Mouse (Mus musculus) liver, embryonic 14 days (tissue): ENCODE data around the gene Gm3099. TPM values are rescaled to one million over a fixed set of nuclear protein-coding genes. Genes with fewer than 3 reads are reported as not detected.

Experiments used
- polyA plus RNA-seq: library from polyadenylated mRNA; depleted of rRNA; stranded (reverse); fragments of >200 nt; gene quantifications from 2 replicates; pipeline ENCODE4 v1.2.3, GENCODE M21; 2012; rRNA removed

Gene Gm3099
- not detected in 2 replicates for polyA plus RNA-seq

GRCm38 (mm10) chr14:3998094-3998493, at the start of gene Gm3099:
Gene Gm3099 (plus strand): TSS chr14:3998394.

DNA sequence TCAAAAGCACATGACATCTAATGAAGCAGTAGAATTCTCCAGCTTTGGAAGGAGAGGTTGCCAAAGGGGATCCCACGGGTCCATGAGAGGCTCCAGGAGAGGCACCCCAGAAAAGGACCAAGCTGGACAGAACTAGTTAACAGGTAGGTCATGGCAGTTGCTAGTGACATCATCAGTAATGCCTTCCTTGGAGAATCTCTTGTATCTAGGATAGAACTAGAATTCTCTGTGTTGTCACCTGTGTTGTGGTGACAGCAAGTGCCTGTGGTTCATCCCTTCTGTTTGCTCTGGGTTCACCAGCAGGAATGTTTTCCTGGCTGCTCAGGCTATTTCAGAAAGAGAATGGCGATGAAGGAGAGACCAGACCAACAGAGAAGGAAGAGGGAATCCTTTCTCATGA, 34.9 kb upstream of the Gm3099 start, which contains the start of gene Gm3095:
Gene Gm3095 (plus strand): TSS at position 301 of the 400 bp plus-strand sequence.

GRCm38 (mm10) chr14:4023641-4024040, 25.4 kb downstream of the Gm3099 start, which contains the start of gene Gm5796:
Gene Gm5796 (plus strand): TSS chr14:4023941.

Other genes with a start within 250 kb of the Gm3099 start
- 0.05 TPM in 1 of 2 replicates, not detected in the other for gene Gm3002, start 188.3 kb upstream of the Gm3099 start, polyA plus RNA-seq
- gene Gm3033, start 152.1 kb upstream of the Gm3099 start, polyA plus RNA-seq: not detected in 2 replicates
- gene Gm2916, start 114.2 kb upstream of the Gm3099 start, polyA plus RNA-seq: not detected in 2 replicates
- not detected in 2 replicates for gene Gm3029, start 66.6 kb upstream of the Gm3099 start, polyA plus RNA-seq
- not detected in 2 replicates for gene Gm3095, start 34.8 kb upstream of the Gm3099 start, polyA plus RNA-seq
- gene Gm5796, start 25.5 kb downstream of the Gm3099 start, polyA plus RNA-seq: 0.02 TPM in 1 of 2 replicates, not detected in the other
- not detected in 2 replicates for gene Gm3115, start 85.7 kb downstream of the Gm3099 start, polyA plus RNA-seq
- 0.05 and 0.06 TPM in 2 replicates for gene Gm8108, start 112.1 kb downstream of the Gm3099 start, polyA plus RNA-seq
- not detected in 2 replicates for gene Gm3127, start 166.6 kb downstream of the Gm3099 start, polyA plus RNA-seq
- not detected in 2 replicates for gene Gm2974, start 184.2 kb downstream of the Gm3099 start, polyA plus RNA-seq